Mouse (Mus musculus): ENCODE measurements around the gene Dennd1a. TPM values are rescaled to one million over a fixed set of nuclear protein-coding genes. Genes with fewer than 3 reads are reported as not detected.

Dennd1a gene
- polyA plus RNA-seq, 1 experiment from 2014 or later, result 24.9 TPM

DNA sequence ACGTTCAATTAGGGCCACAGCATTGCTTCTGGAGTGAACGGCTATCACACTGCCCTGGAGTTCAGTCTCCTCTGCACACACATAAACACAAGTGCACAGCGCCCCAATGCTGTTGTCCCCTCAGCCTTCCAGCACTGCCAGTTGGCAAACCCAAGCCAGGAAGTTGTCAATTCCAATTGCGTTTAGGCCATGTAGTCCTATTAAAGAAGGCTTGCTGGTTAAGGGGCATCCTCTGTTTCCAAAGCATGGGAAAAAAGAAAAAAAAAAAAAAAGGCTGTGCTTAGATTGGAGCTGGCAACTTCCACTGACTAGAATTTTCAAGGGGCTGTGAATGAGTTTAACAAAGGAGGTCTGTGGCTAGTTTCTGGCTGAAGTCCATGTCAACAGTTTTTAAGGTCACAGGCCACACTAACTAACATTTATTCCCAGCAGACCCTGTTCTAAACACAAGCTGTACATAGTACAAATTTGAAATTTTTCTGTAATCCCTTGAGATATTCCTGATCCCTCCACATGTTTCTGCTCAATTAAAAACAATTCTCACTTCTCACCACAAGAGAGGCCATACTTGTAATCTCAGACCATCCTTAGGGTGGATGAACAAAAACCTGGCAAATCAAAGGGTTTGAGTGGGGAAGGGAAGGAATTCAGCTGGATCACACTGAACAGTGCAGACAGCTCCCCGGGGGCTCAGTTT lies 175.4 kb downstream of the Dennd1a start:
- ATAC-seq (ENCODE audit: insufficient number of reproducible peaks, insufficient read depth, low FRiP score, low TSS enrichment, low read depth), result peak; percentile 79

DNA sequence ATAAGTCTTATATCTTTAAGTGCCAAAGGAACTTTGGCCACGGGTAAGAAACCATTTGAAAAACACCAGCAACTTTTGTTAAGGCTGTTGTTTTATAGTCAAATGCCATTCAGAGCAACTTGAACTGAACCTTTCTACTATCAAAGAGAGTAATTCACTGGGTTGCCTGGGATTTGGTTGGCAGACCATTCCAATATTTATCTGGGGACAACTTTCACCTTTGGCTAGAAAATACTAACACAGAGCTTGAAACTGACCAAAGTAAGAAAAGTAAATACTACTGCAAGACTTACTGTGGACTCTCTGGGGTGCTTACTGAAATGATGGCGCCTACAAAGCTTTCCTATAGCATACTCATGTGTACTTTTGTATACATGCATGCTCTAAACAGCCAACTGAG lies 178.6 kb downstream of the Dennd1a start:
- no peak overlapping the region for H3K4me2 ChIP-seq
- no peak overlapping the region for H3K4me3 ChIP-seq (replicated peaks)
- no peaks in the 10 kb centered on the region for H3K36me3 ChIP-seq
- 80% methylated on average over 2 of the region's 2 CpGs for WGBS
- no peaks in the 10 kb centered on the region for H3K9me3 ChIP-seq
- peaks cover 29% of the 10 kb centered on the region for H3K4me1 ChIP-seq (replicated peaks)
- no peak overlapping the region for H3K27ac ChIP-seq
- no peaks in the 10 kb centered on the region for H3K27me3 ChIP-seq
- H3K9ac ChIP-seq (replicated peaks), result no peak overlapping the region
- no peak for ATAC-seq (ENCODE audit: insufficient number of reproducible peaks, insufficient read depth, low FRiP score, low TSS enrichment, low read depth)

More for the DNA sequence above, 175.4 kb downstream of the Dennd1a start:
- no peak overlapping the region for H3K4me2 ChIP-seq
- no peak overlapping the region for H3K4me3 ChIP-seq (replicated peaks)
- H3K4me1 ChIP-seq (replicated peaks), result peaks cover 40% of the 10 kb centered on the region
- no peaks in the 10 kb centered on the region for H3K36me3 ChIP-seq
- 54% methylated on average over 5 of the region's 5 CpGs for WGBS
- no peaks in the 10 kb centered on the region for H3K9me3 ChIP-seq
- H3K27me3 ChIP-seq, result no peaks in the 10 kb centered on the region
- peak overlapping the region; percentile 51; the same call in 1 of the 2 replicates for H3K27ac ChIP-seq
- no peak overlapping the region for H3K9ac ChIP-seq (replicated peaks)

DNA sequence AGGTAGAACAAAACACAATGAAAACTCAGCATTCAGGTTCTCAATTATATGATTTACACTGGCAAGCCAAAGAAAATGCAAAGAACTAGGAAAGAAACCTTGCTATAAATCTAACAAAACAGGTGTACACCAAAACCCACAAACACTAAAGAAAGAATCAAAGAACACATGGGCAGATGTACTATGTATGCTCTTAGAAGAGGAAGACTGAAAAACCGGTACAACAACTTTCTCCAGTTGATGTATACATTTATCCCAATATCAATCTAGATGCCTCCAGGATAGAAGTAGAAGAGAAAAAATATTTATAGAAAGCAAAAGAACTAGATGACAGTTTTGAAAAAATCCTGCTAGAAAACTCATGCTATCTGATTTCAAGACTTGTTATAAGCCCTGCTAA lies 184.5 kb downstream of the Dennd1a start:
- H3K27ac ChIP-seq, result no peak overlapping the region
- no peaks in the 10 kb centered on the region for H3K27me3 ChIP-seq
- no peak overlapping the region for H3K9ac ChIP-seq (replicated peaks)
- WGBS, result 81% methylated on average over 1 of the region's 1 CpGs
- no peak for ATAC-seq (ENCODE audit: insufficient number of reproducible peaks, insufficient read depth, low FRiP score, low TSS enrichment, low read depth)
- H3K9me3 ChIP-seq, result no peaks in the 10 kb centered on the region
- no peak overlapping the region for H3K4me2 ChIP-seq
- peaks cover 52% of the 10 kb centered on the region for H3K4me1 ChIP-seq (replicated peaks)
- H3K36me3 ChIP-seq, result no peaks in the 10 kb centered on the region
- H3K4me3 ChIP-seq (replicated peaks), result no peak overlapping the region

GRCm38 (mm10) chr2:38100289-38100688 lies 186.9 kb downstream of the Dennd1a start:
- H3K4me2 ChIP-seq, result peak overlapping the region; percentile 32
- peak; percentile 77 for ATAC-seq (ENCODE audit: insufficient number of reproducible peaks, insufficient read depth, low FRiP score, low TSS enrichment, low read depth)
- 13% methylated on average over 7 of the region's 7 CpGs for WGBS
- peak overlapping the region; percentile 76 for H3K27ac ChIP-seq
- H3K27me3 ChIP-seq, result no peaks in the 10 kb centered on the region
- H3K36me3 ChIP-seq, result no peaks in the 10 kb centered on the region
- H3K4me3 ChIP-seq (replicated peaks), result no peak overlapping the region
- no peak overlapping the region for H3K9ac ChIP-seq (replicated peaks)
- no peaks in the 10 kb centered on the region for H3K9me3 ChIP-seq
- peaks cover 70% of the 10 kb centered on the region for H3K4me1 ChIP-seq (replicated peaks)

GRCm38 (mm10) chr2:38099120-38099773 lies 187.9 kb downstream of the Dennd1a start:
- WGBS, result 54% methylated on average over 4 of the region's 4 CpGs
- Histone ChIP-seq H3K27ac (peak overlapping the region; percentile 74; the same call in 1 of the 2 replicates), H3K27me3 (no peaks in the 10 kb centered on the region), H3K4me1 (replicated peaks) (peaks cover 74% of the 10 kb centered on the region), H3K9me3 (no peaks in the 10 kb centered on the region), H3K36me3 (no peaks in the 10 kb centered on the region), H3K9ac (replicated peaks) (no peak overlapping the region), H3K4me2 (no peak overlapping the region), H3K4me3 (replicated peaks) (no peak overlapping the region)
- ATAC-seq (ENCODE audit: insufficient number of reproducible peaks, insufficient read depth, low FRiP score, low TSS enrichment, low read depth), result no peak

- no peak overlapping the region for H3K4me3 ChIP-seq (replicated peaks)
- H3K4me2 ChIP-seq, result no peak overlapping the region
- H3K27me3 ChIP-seq, result no peaks in the 10 kb centered on the region
- H3K9ac ChIP-seq (replicated peaks), result no peak overlapping the region
- no peak overlapping the region for H3K27ac ChIP-seq
- H3K4me1 ChIP-seq (replicated peaks), result peaks cover 71% of the 10 kb centered on the region
- no peaks in the 10 kb centered on the region for H3K9me3 ChIP-seq
- no peaks in the 10 kb centered on the region for H3K36me3 ChIP-seq
- WGBS, result 53% methylated on average over 3 of the region's 3 CpGs
- ATAC-seq (ENCODE audit: insufficient number of reproducible peaks, insufficient read depth, low FRiP score, low TSS enrichment, low read depth), result no peak
Observed at GRCm38 (mm10) chr2:38097469-38097868, 189.7 kb downstream of the Dennd1a start.

DNA sequence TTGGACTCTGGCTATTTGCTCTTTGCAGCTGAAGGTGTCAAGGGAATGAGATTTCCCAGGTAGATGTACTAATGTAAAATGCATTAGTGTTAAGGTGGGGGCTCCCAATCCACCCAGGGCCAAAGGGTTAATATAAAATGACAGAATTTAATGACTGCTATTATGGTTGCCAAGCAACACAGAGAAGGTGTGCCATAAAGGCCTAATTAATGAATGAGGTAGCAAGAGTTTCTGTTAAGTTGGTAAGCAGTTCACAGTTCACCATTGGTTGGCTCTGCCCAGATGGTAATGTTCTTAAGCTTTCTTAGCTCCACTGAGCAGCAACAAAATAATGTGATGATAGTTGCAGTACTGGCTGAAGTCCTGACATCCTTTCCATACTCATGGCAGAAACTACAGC lies 190.9 kb downstream of the Dennd1a start:
- peak; percentile 39 for ATAC-seq (ENCODE audit: insufficient number of reproducible peaks, insufficient read depth, low FRiP score, low TSS enrichment, low read depth)
- Histone ChIP-seq H3K27me3 (no peaks in the 10 kb centered on the region), H3K4me3 (replicated peaks) (no peak overlapping the region), H3K9me3 (no peaks in the 10 kb centered on the region), H3K9ac (replicated peaks) (no peak overlapping the region), H3K4me1 (replicated peaks) (peaks cover 60% of the 10 kb centered on the region), H3K4me2 (no peak overlapping the region), H3K27ac (no peak overlapping the region), H3K36me3 (no peaks in the 10 kb centered on the region)

DNA sequence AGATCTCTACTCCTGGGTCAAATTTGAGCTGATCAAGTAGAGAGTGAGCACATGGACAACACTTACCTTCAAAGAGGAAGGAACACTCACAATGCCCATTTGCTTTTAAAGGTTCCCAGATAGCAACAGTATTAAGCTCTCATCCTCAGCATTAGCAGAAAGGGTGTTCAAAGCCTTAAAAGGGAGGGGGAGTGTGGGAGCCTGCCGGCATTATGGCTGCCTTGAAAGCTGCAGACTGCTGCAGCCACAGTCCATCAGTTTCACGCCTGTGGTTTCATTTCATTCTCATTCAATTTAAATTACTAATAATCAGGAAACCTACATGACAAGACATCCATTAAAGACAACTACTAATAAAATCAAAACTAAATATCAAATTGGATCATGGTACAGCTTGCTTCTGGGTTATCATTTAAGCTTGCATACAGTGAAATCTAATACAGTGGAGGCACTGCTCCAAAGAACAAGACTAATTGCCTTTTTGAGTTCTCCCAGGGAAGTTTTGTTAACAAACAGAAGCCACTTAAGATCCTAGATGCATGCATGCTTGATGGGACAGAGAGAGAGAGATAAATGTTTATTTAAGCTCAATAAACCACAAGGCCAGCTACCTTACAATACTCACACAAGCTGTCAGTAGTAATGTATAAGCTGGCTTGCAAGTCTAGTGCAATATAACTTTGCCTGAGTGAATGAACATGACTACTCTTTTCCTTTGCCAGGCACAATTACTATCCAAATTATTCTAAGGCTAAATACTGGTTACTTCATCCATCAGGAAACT lies 192.6 kb downstream of the Dennd1a start:
- H3K4me1 ChIP-seq (replicated peaks), result peaks cover 43% of the 10 kb centered on the region
- whole genome bisulfite sequencing, result 18% methylated on average over 2 of the region's 2 CpGs
- H3K4me2 ChIP-seq, result no peak overlapping the region
- no peaks in the 10 kb centered on the region for H3K9me3 ChIP-seq
- H3K27me3 ChIP-seq, result no peaks in the 10 kb centered on the region
- H3K4me3 ChIP-seq (replicated peaks), result no peak overlapping the region
- no peaks in the 10 kb centered on the region for H3K36me3 ChIP-seq
- no peak for ATAC-seq (ENCODE audit: insufficient number of reproducible peaks, insufficient read depth, low FRiP score, low TSS enrichment, low read depth)
- H3K9ac ChIP-seq (replicated peaks), result no peak overlapping the region
- H3K27ac ChIP-seq, result no peak overlapping the region

- H3K9me3 ChIP-seq, result no peaks in the 10 kb centered on the region
- no peaks in the 10 kb centered on the region for H3K36me3 ChIP-seq
- H3K27me3 ChIP-seq, result no peaks in the 10 kb centered on the region
- no peak overlapping the region for H3K4me2 ChIP-seq
- H3K4me1 ChIP-seq (replicated peaks), result peaks cover 37% of the 10 kb centered on the region
- no peak overlapping the region for H3K27ac ChIP-seq
- no peak for ATAC-seq (ENCODE audit: insufficient number of reproducible peaks, insufficient read depth, low FRiP score, low TSS enrichment, low read depth)
- no peak overlapping the region for H3K9ac ChIP-seq (replicated peaks)
- H3K4me3 ChIP-seq (replicated peaks), result no peak overlapping the region
Observed at GRCm38 (mm10) chr2:38093968-38094367, 193.2 kb downstream of the Dennd1a start.

DNA sequence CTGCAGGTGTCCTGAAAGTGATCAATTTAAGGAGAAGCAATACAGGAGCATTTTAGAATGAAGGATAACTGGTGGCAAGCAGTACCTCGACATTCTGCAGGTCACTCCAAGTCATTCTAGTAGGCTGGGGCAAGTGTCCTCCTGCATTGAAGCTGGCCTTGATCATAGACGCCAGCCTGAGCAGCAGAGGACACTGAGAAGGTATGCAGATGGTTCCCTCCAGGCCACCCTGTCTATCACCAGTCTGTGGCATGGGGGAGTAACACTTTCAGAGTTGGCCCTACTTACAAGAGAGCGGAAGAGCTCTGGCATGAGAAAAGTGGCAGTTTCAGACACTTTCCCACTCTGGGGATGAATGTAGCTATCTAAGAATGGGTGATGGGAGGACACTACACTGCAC lies 193.9 kb downstream of the Dennd1a start:
- WGBS, result 71% methylated on average over 3 of the region's 3 CpGs
- Histone ChIP-seq H3K4me2 (no peak overlapping the region), H3K4me1 (replicated peaks) (peaks cover 30% of the 10 kb centered on the region), H3K27me3 (no peaks in the 10 kb centered on the region), H3K27ac (no peak overlapping the region), H3K4me3 (replicated peaks) (no peak overlapping the region), H3K9me3 (no peaks in the 10 kb centered on the region), H3K9ac (replicated peaks) (no peak overlapping the region), H3K36me3 (no peaks in the 10 kb centered on the region)
- no peak for ATAC-seq (ENCODE audit: insufficient number of reproducible peaks, insufficient read depth, low FRiP score, low TSS enrichment, low read depth)

GRCm38 (mm10) chr2:38088346-38088745 lies 198.8 kb downstream of the Dennd1a start:
- Histone ChIP-seq H3K36me3 (no peaks in the 10 kb centered on the region), H3K4me2 (no peak overlapping the region), H3K4me1 (replicated peaks) (no peaks in the 10 kb centered on the region), H3K9ac (replicated peaks) (no peak overlapping the region), H3K27me3 (no peaks in the 10 kb centered on the region), H3K27ac (no peak overlapping the region), H3K9me3 (no peaks in the 10 kb centered on the region), H3K4me3 (replicated peaks) (no peak overlapping the region)
- 70% methylated on average over 1 of the region's 1 CpGs for WGBS
- no peak for ATAC-seq (ENCODE audit: insufficient number of reproducible peaks, insufficient read depth, low FRiP score, low TSS enrichment, low read depth)

Measured in limb, embryonic 12.5 days (tissue).